Mouse (Mus musculus) neural tube, embryonic 12.5 days (tissue): ENCODE data around the gene Rgl3. TPM values are rescaled to one million over a fixed set of nuclear protein-coding genes. Genes with fewer than 3 reads are reported as not detected.
A peak's percentile ranks its signal among the peaks of the same experiment; 100 is the strongest.

ENCODE experiments used
- ATAC-seq: fragments of 200-750 bp; cut with Nextera tagmentation; 2 replicates; pipeline ENCODE4 v1.8.0; 2017; ENCODE audit warnings: low read depth, mild to moderate bottlenecking, moderate TSS enrichment, moderate library complexity; ENCODE audit not compliant: low FRiP score
- H3K27ac ChIP-seq: fragments of 300-500 bp; sonication (generic); 2 replicates; pipeline ENCODE4 v1.5.1; 2016
- H3K27me3 ChIP-seq: fragments of 300-500 bp; sonication (generic); replicated peaks from 2 replicates; pipeline ENCODE4 v1.6.1; 2016; ENCODE audit warnings: mild to moderate bottlenecking
- H3K36me3 ChIP-seq: fragments of 300-500 bp; sonication (generic); 2 replicates; pipeline ENCODE4 v1.6.1; 2016; ENCODE audit warnings: mild to moderate bottlenecking
- H3K4me1 ChIP-seq: fragments of 300-500 bp; sonication (generic); 2 replicates; pipeline ENCODE4 v1.6.1; 2016
- H3K4me2 ChIP-seq: fragments of 300-500 bp; sonication (generic); replicated peaks from 2 replicates; pipeline ENCODE4 v1.6.1; 2016; ENCODE audit warnings: mild to moderate bottlenecking
- H3K4me3 ChIP-seq: fragments of 300-500 bp; sonication (generic); 2 replicates; pipeline ENCODE4 v1.5.1; 2016
- H3K9ac ChIP-seq: fragments of 300-500 bp; sonication (generic); 2 replicates; pipeline ENCODE4 v1.6.1; 2016; ENCODE audit warnings: mild to moderate bottlenecking
- H3K9me3 ChIP-seq: fragments of 300-500 bp; sonication (generic); 2 replicates; pipeline ENCODE4 v1.6.1; 2016; ENCODE audit warnings: mild to moderate bottlenecking
- WGBS: fragments of 180-500 bp; shearing (Covaris S2); methylation state at CpG from one replicate; pipeline ENCODE4 v1.1.7; 2016; 5-methylcytosine and 5-hydroxymethylcytosine counted together
- polyA plus RNA-seq: library from polyadenylated mRNA; unstranded; fragments of >200 nt; fragmentation: Nextera tagmentation; extraction: Ambion mirVana; gene quantifications from 2 replicates; pipeline ENCODE4 v1.2.1, GENCODE M21; 2016

Rgl3 gene
- 2.0 and 2.8 TPM in 2 replicates for polyA plus RNA-seq

DNA sequence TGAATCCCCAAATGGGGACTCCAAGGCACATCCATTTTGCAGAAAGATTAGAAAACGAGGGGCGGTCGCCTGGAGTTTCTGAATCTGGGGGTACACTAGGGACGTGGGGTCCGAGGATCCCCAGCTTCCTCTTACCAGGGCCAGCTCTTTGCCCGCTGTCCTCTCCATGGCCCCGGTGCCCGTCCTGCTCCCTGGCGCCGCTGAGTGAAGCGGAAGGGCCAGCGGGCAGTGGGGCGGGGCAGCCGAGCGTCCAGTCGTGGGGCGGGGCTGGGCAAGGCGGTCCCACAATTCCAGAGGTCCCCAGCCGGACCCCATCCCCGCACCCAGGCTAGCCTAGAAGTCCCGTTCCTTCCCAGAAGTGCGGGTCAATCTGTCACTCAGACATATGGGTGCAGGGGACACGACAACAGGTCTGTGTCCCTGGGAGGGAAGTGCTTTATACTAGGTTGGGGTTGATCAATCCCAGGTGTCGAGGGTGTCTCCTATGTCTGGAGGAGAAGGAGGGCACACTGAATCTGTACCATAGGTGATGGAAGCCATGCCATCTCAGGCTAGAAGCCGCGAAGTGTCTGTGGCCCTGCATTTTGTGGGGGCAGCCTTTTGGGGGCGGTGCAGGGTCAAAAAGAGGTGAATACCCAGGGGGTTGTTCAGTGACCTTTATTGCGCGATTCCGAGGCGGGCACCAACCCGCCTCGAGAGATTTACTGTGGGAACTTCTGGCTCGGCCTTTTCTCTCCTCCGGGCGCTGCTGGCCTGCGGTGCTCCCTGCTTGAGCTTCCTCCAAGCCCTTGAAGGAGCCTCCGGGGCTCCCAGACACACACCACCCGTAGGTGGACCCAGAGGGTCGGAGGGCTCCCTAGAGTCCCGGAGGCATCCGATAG, at the start of gene Rgl3:
Rgl3 (minus strand) TSS at position 217 of the 881 bp plus-strand sequence.
- Histone ChIP-seq H3K36me3 (no peaks in the 10 kb centered on the region), H3K4me3 (peak within 1 kb of the TSS; percentile 34), H3K9me3 (no peaks in the 10 kb centered on the region), H3K4me2 (peak within 1 kb of the TSS; percentile 71), H3K4me1 (peaks cover 22% of the 10 kb centered on the region), H3K27ac (no peak within 1 kb of the TSS), H3K9ac (peak within 1 kb of the TSS; percentile 45; the same call in 1 of the 2 replicates), H3K27me3 (peaks cover 73% of the 10 kb centered on the region)
- WGBS = under 1% methylated on average over 42 of the region's 42 CpGs
- ATAC-seq = peak; percentile 35; the same call in 1 of the 2 replicates

DNA sequence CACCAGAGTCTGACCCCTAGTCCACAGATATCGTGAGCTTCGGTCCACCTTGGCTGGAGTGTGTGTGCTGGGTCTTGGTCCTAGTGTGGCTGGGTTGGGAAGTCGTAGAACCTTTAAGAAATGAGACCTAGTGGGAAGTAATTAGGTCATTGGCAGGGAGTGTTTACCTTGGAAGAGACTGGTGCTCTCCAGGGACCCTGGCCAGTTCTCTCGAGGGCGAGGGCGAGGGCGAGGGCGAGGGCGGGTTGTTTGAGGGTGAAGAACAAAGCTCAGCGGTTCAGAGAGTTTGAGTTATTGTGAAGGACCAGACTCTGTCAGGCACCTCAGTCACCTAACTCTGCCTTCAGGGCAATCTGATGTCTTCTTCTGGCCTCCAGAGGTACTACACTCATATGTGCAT, 48.6 kb upstream of the Rgl3 start:
- Histone ChIP-seq H3K4me1 (peaks cover 23% of the 10 kb centered on the region), H3K27me3 (no peaks in the 10 kb centered on the region), H3K4me2 (no peak overlapping the region), H3K36me3 (peaks cover 26% of the 10 kb centered on the region), H3K4me3 (no peak overlapping the region), H3K9me3 (no peaks in the 10 kb centered on the region), H3K9ac (no peak overlapping the region), H3K27ac (no peak overlapping the region)
- ATAC-seq = no peak
- WGBS = 78% methylated on average over 10 of the region's 10 CpGs

DNA sequence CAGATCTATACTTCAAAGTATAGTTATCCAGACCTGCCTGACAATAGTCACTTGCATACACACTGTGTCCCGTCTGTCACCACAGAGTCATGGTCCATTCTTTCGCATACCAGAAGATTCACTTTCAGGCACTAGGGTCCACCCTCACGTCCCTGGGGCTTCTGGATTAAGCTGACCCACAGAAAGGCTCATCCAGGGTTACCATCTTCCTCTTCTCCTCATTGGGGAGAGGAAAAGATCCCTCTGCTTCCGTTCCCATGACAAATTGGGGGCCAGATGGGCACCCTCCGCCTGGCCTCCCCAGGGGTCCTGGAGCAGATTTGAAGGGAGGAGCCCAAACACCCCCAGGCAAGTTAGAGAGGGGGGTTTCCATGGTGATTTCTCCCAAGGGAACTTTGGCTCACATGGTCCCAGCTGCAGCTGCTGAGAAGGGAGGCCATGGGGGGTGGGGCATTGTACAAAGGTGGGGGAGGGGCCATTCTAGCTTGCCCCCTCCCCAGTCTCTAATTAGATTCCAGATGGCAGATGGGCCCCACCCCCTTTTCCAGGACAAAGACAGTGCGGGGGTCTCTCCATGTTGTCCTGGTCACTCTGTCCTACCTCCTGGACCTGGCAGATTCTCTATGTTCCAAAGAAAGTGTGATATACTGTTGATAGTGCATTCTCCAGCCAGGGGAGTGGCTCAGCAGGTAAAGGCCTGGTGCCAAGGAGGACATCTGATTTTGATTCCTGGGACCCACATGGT, 46.2 kb upstream of the Rgl3 start:
- ATAC-seq = peak; percentile 81

DNA sequence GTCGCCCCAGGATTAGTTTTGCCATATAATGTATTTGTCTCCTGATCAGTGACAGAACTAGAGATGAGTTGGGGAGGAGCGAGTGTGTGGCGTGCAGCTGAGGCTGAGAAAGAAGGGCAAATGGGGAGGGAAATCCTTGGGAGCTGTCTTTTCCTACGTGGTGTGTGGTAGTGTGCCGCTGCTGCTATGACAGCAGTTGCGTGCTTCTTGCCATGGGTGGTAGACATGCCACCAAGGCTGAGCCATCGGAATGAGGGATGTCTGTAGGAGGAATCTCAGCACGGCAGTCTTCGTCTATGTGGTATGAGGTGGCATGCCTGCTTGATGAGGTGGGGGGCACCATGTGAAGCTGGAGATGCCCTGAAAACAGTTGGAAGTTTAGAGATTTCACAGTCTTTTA, 41.1 kb upstream of the Rgl3 start:
- no peak overlapping the region for H3K9ac ChIP-seq
- WGBS = 95% methylated on average over 9 of the region's 9 CpGs
- H3K4me1 ChIP-seq = peaks cover 23% of the 10 kb centered on the region; the same call in 1 of the 2 replicates
- no peaks in the 10 kb centered on the region for H3K27me3 ChIP-seq
- no peak for ATAC-seq
- no peak overlapping the region for H3K27ac ChIP-seq
- peaks cover 79% of the 10 kb centered on the region for H3K36me3 ChIP-seq
- no peak overlapping the region for H3K4me2 ChIP-seq
- H3K9me3 ChIP-seq = no peaks in the 10 kb centered on the region
- H3K4me3 ChIP-seq = no peak overlapping the region

More for the DNA sequence above, 46.2 kb upstream of the Rgl3 start:
- Histone ChIP-seq H3K9ac (no peak overlapping the region), H3K9me3 (no peaks in the 10 kb centered on the region), H3K4me2 (no peak overlapping the region), H3K4me3 (no peak overlapping the region), H3K36me3 (peaks cover 48% of the 10 kb centered on the region), H3K27ac (peak overlapping the region; percentile 39), H3K4me1 (peaks cover 23% of the 10 kb centered on the region), H3K27me3 (no peaks in the 10 kb centered on the region)
- WGBS = 28% methylated on average over 6 of the region's 6 CpGs

DNA sequence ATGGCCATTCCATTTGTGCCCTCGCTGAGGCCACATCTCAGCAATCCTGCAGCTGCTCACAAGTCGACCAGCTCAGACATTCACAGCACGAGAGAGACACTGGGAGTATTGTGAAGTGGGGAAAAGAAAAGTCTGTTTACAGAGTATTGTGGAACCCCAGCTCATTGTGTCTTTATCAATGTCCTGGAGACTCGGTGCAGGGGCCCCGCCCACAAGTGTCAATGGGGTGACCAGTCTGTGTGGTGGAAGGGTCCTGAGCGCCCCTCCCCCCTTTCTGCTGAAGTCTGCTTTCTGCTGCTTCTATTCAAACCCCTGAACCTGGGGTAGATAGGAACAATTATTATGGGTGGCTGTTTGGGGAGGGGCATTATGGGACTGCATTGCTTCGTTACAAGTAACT, 39.2 kb upstream of the Rgl3 start:
- H3K36me3 ChIP-seq = peaks cover 80% of the 10 kb centered on the region
- H3K4me2 ChIP-seq = no peak overlapping the region
- H3K4me3 ChIP-seq = no peak overlapping the region
- ATAC-seq = peak; percentile 51
- H3K4me1 ChIP-seq = peaks cover 13% of the 10 kb centered on the region; the same call in 1 of the 2 replicates
- no peak overlapping the region for H3K27ac ChIP-seq
- H3K9me3 ChIP-seq = no peaks in the 10 kb centered on the region
- no peaks in the 10 kb centered on the region for H3K27me3 ChIP-seq
- H3K9ac ChIP-seq = no peak overlapping the region
- WGBS = 32% methylated on average over 7 of the region's 7 CpGs

DNA sequence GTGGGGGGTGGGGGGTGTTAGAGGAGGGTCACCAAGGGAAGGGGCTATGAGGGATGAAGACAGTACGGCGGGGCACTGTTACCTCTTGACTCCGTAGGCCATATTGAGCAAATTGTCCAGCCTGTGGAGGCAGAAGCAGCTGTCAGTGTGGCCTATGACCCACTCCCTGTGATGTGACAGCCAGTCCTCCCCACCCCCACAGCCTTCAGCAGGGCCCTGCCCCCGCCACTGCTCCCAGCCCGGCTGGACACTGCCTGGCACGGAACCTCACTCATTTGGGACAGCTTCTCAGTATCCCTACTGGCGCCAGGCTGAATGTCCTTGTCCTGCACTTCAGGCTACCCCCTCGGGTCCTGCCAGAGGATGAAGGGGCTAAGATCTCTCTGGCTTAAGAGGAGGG, 35.3 kb upstream of the Rgl3 start:
- Histone ChIP-seq H3K27me3 (no peaks in the 10 kb centered on the region), H3K4me3 (no peak overlapping the region), H3K27ac (no peak overlapping the region), H3K36me3 (peaks cover 63% of the 10 kb centered on the region), H3K9ac (no peak overlapping the region), H3K4me1 (peaks cover 13% of the 10 kb centered on the region; the same call in 1 of the 2 replicates), H3K4me2 (no peak overlapping the region), H3K9me3 (no peaks in the 10 kb centered on the region)
- no peak for ATAC-seq
- 56% methylated on average over 8 of the region's 8 CpGs for WGBS

DNA sequence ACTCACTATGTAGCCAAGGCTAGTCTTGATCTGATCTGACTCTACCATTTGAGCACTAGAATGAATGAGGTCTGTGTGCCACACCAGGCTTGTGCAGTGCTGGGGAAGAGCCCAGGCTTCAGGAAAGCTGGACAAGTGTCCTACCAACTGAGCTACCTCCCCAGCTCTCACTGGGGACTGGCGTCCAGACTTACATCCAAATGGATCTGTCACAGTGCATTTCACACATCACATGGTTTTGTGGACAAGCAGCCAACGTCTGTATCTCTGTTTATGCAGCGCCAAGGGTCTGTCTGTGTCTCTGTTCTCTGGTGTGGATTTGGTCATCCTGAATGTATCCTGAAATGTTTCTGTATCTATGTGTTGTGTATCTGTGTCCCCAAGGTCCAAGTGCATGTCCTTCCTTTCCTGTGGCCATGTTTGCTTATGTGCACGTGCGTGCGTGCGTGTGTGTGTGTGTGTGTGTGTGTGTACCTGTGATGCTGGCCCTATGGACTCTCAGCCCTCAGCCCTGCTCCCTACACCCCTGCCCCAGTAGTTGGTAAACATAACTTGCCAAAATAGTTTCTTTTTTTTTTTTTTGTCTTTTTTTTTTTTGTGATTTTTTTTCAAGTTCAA, 28.1 kb upstream of the Rgl3 start:
- ATAC-seq = no peak

DNA sequence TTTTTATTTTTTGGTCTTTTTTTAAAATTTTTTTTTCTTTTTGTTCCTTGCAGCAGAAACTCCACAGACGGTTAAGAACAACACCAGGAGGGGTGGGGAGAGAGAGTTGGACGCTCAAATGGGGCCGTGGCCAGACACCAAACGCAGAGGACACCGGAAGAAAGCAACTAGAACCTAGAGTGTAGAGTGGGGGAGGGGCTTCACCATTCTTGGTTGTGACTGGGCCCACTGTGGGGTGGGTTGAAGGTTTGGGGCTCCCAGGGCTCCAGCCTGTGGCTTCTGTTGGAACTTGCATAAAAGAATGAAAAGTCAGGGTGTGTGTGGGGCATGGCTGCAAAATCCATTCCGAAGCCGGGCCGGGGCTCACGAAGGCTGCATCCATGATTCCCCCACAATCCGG, 27.0 kb upstream of the Rgl3 start:
- Histone ChIP-seq H3K4me3 (no peak overlapping the region), H3K27ac (no peak overlapping the region), H3K9ac (no peak overlapping the region), H3K9me3 (no peaks in the 10 kb centered on the region), H3K36me3 (peaks cover 68% of the 10 kb centered on the region), H3K27me3 (no peaks in the 10 kb centered on the region), H3K4me2 (no peak overlapping the region), H3K4me1 (peaks cover 5% of the 10 kb centered on the region; the same call in 1 of the 2 replicates)
- WGBS = 67% methylated on average over 10 of the region's 10 CpGs
- no peak for ATAC-seq

More for the DNA sequence above, 28.1 kb upstream of the Rgl3 start:
- H3K27me3 ChIP-seq = no peaks in the 10 kb centered on the region
- WGBS = 82% methylated on average over 6 of the region's 7 CpGs
- H3K9ac ChIP-seq = no peak overlapping the region
- H3K4me1 ChIP-seq = peaks cover 5% of the 10 kb centered on the region; the same call in 1 of the 2 replicates
- H3K4me2 ChIP-seq = no peak overlapping the region
- no peak overlapping the region for H3K4me3 ChIP-seq
- no peaks in the 10 kb centered on the region for H3K9me3 ChIP-seq
- H3K27ac ChIP-seq = no peak overlapping the region
- H3K36me3 ChIP-seq = peaks cover 57% of the 10 kb centered on the region

DNA sequence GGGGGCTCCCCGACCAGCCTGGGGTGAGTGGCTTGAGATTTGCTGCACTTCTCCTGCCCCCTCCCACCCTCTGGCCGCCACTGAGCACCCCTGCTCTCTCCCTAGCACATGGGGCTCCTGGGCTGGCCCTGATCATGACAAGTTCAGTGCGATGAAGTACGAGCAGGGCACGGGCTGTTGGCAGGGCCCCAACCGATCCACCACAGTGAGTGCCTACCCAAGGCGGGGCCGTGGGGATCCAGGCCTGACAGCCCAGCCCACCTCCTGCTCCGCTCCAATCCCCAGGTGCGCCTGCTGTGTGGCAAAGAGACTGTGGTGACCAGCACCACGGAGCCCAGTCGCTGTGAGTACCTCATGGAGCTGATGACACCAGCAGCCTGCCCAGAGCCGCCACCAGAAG, 23.5 kb upstream of the Rgl3 start:
- H3K9me3 ChIP-seq = no peaks in the 10 kb centered on the region
- H3K4me2 ChIP-seq = no peak overlapping the region
- no peak overlapping the region for H3K27ac ChIP-seq
- 91% methylated on average over 13 of the region's 13 CpGs for WGBS
- no peak overlapping the region for H3K9ac ChIP-seq
- no peak overlapping the region for H3K4me3 ChIP-seq
- peaks cover 11% of the 10 kb centered on the region for H3K4me1 ChIP-seq
- H3K36me3 ChIP-seq = peaks cover 83% of the 10 kb centered on the region
- ATAC-seq = peak; percentile 34; the same call in 1 of the 2 replicates
- H3K27me3 ChIP-seq = no peaks in the 10 kb centered on the region

DNA sequence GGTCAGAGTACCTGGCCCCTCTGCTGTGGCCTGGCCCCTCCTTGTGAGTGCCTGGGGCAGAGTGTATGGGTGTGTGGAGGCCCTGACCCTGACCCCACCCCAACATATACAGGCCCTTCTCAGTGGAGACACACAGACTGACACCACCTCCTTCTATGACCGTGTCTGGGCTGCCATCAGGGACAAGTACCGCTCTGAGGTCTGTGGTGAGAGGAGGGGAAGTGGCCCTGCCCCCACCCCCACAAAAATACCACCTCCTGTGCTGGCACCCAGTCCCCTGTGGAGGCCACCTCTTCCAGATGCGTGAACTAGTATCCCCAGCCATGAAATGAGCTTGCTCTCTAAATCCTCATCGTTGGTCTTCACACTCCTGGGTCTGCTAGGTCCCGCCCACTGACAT, 21.8 kb upstream of the Rgl3 start:
- Histone ChIP-seq H3K9ac (no peak overlapping the region), H3K27me3 (no peaks in the 10 kb centered on the region), H3K4me2 (no peak overlapping the region), H3K36me3 (peaks cover 88% of the 10 kb centered on the region), H3K4me1 (peaks cover 11% of the 10 kb centered on the region), H3K4me3 (no peak overlapping the region), H3K9me3 (no peaks in the 10 kb centered on the region), H3K27ac (no peak overlapping the region)
- WGBS = 96% methylated on average over 5 of the region's 5 CpGs
- ATAC-seq = no peak; the same call in 1 of the 2 replicates

DNA sequence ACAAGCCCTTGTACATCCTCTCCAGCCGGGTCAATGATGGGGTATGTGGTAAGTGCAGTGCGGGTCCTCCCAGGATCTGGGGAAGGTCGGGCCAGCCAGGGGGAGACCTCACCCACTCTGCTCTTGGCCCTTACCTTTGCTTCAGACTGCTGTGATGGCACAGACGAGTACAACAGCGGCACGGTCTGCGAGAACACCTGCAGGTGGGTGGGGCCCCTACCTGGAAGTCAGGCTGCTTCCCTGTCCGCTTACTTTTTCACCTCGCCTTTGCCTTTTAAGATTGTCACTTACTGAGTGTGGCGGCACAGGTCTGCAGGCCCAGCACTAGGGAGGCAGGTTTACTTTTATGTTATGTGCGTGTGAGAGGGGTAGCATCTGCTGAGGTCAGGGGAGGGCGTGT, 15.3 kb upstream of the Rgl3 start:
- 95% methylated on average over 12 of the region's 12 CpGs for WGBS
- H3K4me1 ChIP-seq = peaks cover 29% of the 10 kb centered on the region
- no peaks in the 10 kb centered on the region for H3K9me3 ChIP-seq
- 0 out of 2 replicates have a peak overlapping the region, but pooled peaks have one; percentile 69 for H3K9ac ChIP-seq
- H3K36me3 ChIP-seq = peaks cover 47% of the 10 kb centered on the region
- no peaks in the 10 kb centered on the region for H3K27me3 ChIP-seq
- H3K4me2 ChIP-seq = peak overlapping the region; percentile 89
- H3K4me3 ChIP-seq = 0 out of 2 replicates have a peak overlapping the region, but pooled peaks have one; percentile 65
- no peak overlapping the region for H3K27ac ChIP-seq
- no peak for ATAC-seq

DNA sequence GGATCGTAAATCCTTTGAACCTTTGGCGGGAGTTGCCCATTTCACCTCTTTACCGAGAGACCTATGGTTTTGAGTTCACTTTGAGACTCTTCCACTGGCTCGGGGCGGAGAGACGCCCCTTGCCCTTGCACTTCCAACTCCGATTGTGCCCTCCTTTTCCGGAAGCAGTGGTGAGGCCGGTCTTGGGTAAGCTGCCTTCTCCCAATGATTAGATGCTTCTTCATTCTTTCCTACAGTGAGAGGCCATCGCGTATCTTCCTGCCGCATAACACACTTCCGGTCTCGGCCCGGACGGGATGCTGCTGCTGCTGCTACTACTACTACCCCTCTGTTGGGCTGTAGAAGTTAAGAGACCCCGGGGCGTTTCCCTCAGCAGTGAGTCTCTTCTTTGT, 13.9 kb upstream of the Rgl3 start:
- no peaks in the 10 kb centered on the region for H3K9me3 ChIP-seq
- WGBS = under 1% methylated on average over 18 of the region's 18 CpGs
- H3K27me3 ChIP-seq = no peaks in the 10 kb centered on the region
- H3K4me3 ChIP-seq = peak overlapping the region; percentile 65
- peaks cover 35% of the 10 kb centered on the region for H3K36me3 ChIP-seq
- H3K4me1 ChIP-seq = peaks cover 26% of the 10 kb centered on the region
- H3K4me2 ChIP-seq = peak overlapping the region; percentile 89
- ATAC-seq = peak; percentile 27; the same call in 1 of the 2 replicates
- H3K27ac ChIP-seq = peak overlapping the region; percentile 51; the same call in 1 of the 2 replicates
- peak overlapping the region; percentile 69 for H3K9ac ChIP-seq
